8 mouse cellular contexts compared by ENCODE assay signal in the genomic region with DNA sequence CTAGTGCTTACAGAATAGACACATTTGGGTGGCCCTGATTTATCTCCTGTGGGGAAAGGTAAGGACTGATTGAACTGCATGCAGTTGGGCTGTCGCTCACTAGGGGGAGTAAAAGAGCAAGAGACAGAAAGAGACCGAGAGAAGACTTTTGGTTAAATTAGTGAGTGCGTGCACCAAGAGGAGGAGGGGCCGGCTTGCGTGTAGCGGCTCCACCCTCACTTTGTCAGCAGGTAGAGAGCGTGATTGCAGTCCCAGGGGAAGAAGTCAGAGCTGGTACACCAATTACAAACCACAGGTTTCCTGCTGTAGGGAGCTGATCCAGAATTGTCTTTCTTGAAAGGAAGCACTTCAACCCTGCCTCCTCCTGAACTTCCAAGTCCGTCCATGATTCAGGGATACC. TPM values are rescaled to one million over a fixed set of nuclear protein-coding genes. Genes with fewer than 3 reads are reported as not detected.
DNase-seq lines count a peak whose midpoint lies in the region; ATAC-seq and TF ChIP-seq lines count a peak whose summit lies in the region.

TSS of gene Rnf43 (plus strand) at position 316 of the 400 bp plus-strand sequence.

- H3K4me3 ChIP-seq in bone marrow, adult 2 months (replicated peaks; ENCODE audit: control insufficient read depth, low read depth, low read length): peak within 1 kb of the TSS; percentile 16
- H3K4me3 ChIP-seq in embryonic facial prominence, embryonic 15.5 days (replicated peaks): peak within 1 kb of the TSS; percentile 49
- peak within 1 kb of the TSS; percentile 38 for H3K4me3 ChIP-seq in limb, embryonic 14.5 days (replicated peaks; ENCODE audit: low read length)
- H3K4me3 ChIP-seq in midbrain, postnatal 0 days (ENCODE audit: low read depth, low read length): peak within 1 kb of the TSS; percentile 38

- no peak within 1 kb of the TSS for H3K27ac ChIP-seq in bone marrow, adult 2 months (ENCODE audit: control insufficient read depth, insufficient read depth, low read depth, low read length, poor library complexity)
- H3K27ac ChIP-seq in embryonic facial prominence, embryonic 15.5 days (replicated peaks): peak within 1 kb of the TSS; percentile 48
- no peak within 1 kb of the TSS for H3K27ac ChIP-seq in limb, embryonic 14.5 days (replicated peaks; ENCODE audit: low read depth, low read length)
- H3K27ac ChIP-seq in midbrain, postnatal 0 days (ENCODE audit: low read depth, low read length): no peak within 1 kb of the TSS

- H3K4me1 ChIP-seq in bone marrow, adult 2 months (ENCODE audit: control insufficient read depth, insufficient read depth, low read length): no peaks in the 10 kb centered on the region
- no peaks in the 10 kb centered on the region for H3K4me1 ChIP-seq in embryonic facial prominence, embryonic 15.5 days
- H3K4me1 ChIP-seq in limb, embryonic 14.5 days (ENCODE audit: control insufficient read depth, insufficient read depth, low read length): no peaks in the 10 kb centered on the region
- no peaks in the 10 kb centered on the region for H3K4me1 ChIP-seq in midbrain, postnatal 0 days (ENCODE audit: insufficient read depth, low read length)

- peak; percentile 86 for ATAC-seq in embryonic facial prominence, embryonic 15.5 days (ENCODE audit: insufficient number of reproducible peaks, low FRiP score, low TSS enrichment, low read depth)
- ATAC-seq in limb, embryonic 14.5 days (ENCODE audit: low FRiP score, low read depth): 0 out of 2 replicates have a peak, but pooled peaks have one; percentile 19
- no peak for ATAC-seq in midbrain, postnatal 0 days (ENCODE audit: low FRiP score)

- peak within 1 kb of the TSS; percentile 61 for H3K4me2 ChIP-seq in embryonic facial prominence, embryonic 15.5 days (replicated peaks)
- peak within 1 kb of the TSS; percentile 56 for H3K4me2 ChIP-seq in limb, embryonic 14.5 days (replicated peaks; ENCODE audit: low read depth, low read length, severe bottlenecking)
- peak within 1 kb of the TSS; percentile 67 for H3K4me2 ChIP-seq in midbrain, postnatal 0 days (ENCODE audit: low read depth, low read length, poor library complexity, severe bottlenecking)

- TF ChIP-seq POLR2A in bone marrow, adult 2 months (IDR thresholded peaks at IDR 0.05; ENCODE audit: borderline replicate concordance, control insufficient read depth, low read depth, low read length): no peak
- no peak for TF ChIP-seq POLR2A in limb, embryonic 14.5 days (IDR thresholded peaks at IDR 0.05; ENCODE audit: borderline replicate concordance, extremely low read depth, insufficient read depth, insufficient read length)

- no peak; the same call in 1 of the 2 replicates for TF ChIP-seq CTCF in bone marrow, adult 2 months (IDR thresholded peaks at IDR 0.05; ENCODE audit: control insufficient read depth, insufficient read depth, low read length)
- TF ChIP-seq CTCF in midbrain, postnatal 0 days (IDR thresholded peaks at IDR 0.05): peak; percentile 94

- H3K9ac ChIP-seq in embryonic facial prominence, embryonic 15.5 days: peak within 1 kb of the TSS; percentile 39
- H3K9ac ChIP-seq in limb, embryonic 14.5 days (ENCODE audit: low read depth, low read length, severe bottlenecking): 0 out of 2 replicates have a peak within 1 kb of the TSS, but pooled peaks have one; percentile 25
- peak within 1 kb of the TSS; percentile 24; the same call in 1 of the 2 replicates for H3K9ac ChIP-seq in midbrain, postnatal 0 days (replicated peaks; ENCODE audit: low read length, poor library complexity, severe bottlenecking)

- WGBS in bone marrow, adult 2 months: under 1% methylated on average over 8 of the region's 8 CpGs
- WGBS in embryonic facial prominence, embryonic 15.5 days: 0% methylated on average over 8 of the region's 8 CpGs
- WGBS in limb, embryonic 14.5 days: 0% methylated on average over 8 of the region's 8 CpGs
- 1% methylated on average over 8 of the region's 8 CpGs for WGBS in midbrain, postnatal 0 days

- DNase-seq in 416B (ENCODE audit: low read depth): peak; percentile 79
- peak; percentile 78 for DNase-seq in heart, adult 8-10 months (ENCODE audit: low spot score)
- DNase-seq in kidney, adult 9 months: peak; percentile 96
- peak; percentile 86 for DNase-seq in limb, embryonic 14.5 days (ENCODE audit: low spot score)
- DNase-seq in midbrain, postnatal 0 days (ENCODE audit: low spot score): peak; percentile 86
- DNase-seq in spleen, postnatal 14 days (ENCODE audit: low spot score in 2 of 2): peak; percentile 72 to 85

- H3K27me3 ChIP-seq in embryonic facial prominence, embryonic 15.5 days: no peaks in the 10 kb centered on the region; the same call in 1 of the 2 replicates
- peaks cover 6% of the 10 kb centered on the region; the same call in 1 of the 2 replicates for H3K27me3 ChIP-seq in limb, embryonic 14.5 days (ENCODE audit: control insufficient read depth, insufficient read depth, low read length)
- no peaks in the 10 kb centered on the region for H3K27me3 ChIP-seq in midbrain, postnatal 0 days (ENCODE audit: insufficient read depth, low read length)

- H3K36me3 ChIP-seq in embryonic facial prominence, embryonic 15.5 days: no peaks in the 10 kb centered on the region
- H3K36me3 ChIP-seq in limb, embryonic 14.5 days (ENCODE audit: control insufficient read depth, insufficient read depth, low read length): no peaks in the 10 kb centered on the region
- no peaks in the 10 kb centered on the region for H3K36me3 ChIP-seq in midbrain, postnatal 0 days (ENCODE audit: insufficient read depth, low read length)

- H3K9me3 ChIP-seq in embryonic facial prominence, embryonic 15.5 days (replicated peaks): no peaks in the 10 kb centered on the region
- H3K9me3 ChIP-seq in limb, embryonic 14.5 days (ENCODE audit: control insufficient read depth, low read length): no peaks in the 10 kb centered on the region
- H3K9me3 ChIP-seq in midbrain, postnatal 0 days (ENCODE audit: low read length): no peaks in the 10 kb centered on the region

RNA-seq across cellular contexts. Expression of gene Rnf43, which starts in this region (rescaled TPM):
- 0.97 and 3.9 TPM in 2 replicates for polyA plus RNA-seq in bone marrow, adult 2 months (2011; ENCODE audit: insufficient read depth, insufficient read length, low replicate concordance, missing spikeins)
- polyA plus RNA-seq in embryonic facial prominence, embryonic 15.5 days (2015; fragmentation: Nextera tagmentation; extraction: Ambion mirVana): 8.7 and 9.2 TPM in 2 replicates
- total RNA-seq in heart, adult 8-10 months (2022): under 1 TPM; 0.34 to 0.91 (median 0.46) TPM
- 4.7 and 4.9 TPM in 2 replicates for polyA plus RNA-seq in limb, embryonic 14.5 days (2012; rRNA removed)
- polyA plus RNA-seq in limb, embryonic 14.5 days (2014; fragmentation: Nextera tagmentation; extraction: Ambion mirVana): 6.5 and 9.5 TPM in 2 replicates
- 2.8 and 5.0 TPM in 2 replicates for total RNA-seq in midbrain, postnatal 0 days (2014; rRNA removed)
- polyA plus RNA-seq in midbrain, postnatal 0 days (2015; fragmentation: Nextera tagmentation; extraction: Ambion mirVana): 0.56 and 0.93 TPM in 2 replicates

Comparison
In these comparisons a context has a peak if more than half of its experiments do, and no peak if none do; other contexts are left out.
1. Peak in DNase-seq in heart, adult 8-10 months; RNA of the gene not detected or under 1 TPM.